Mouse (Mus musculus): ENCODE results near the gene Atad1. TPM values are rescaled to one million over a fixed set of nuclear protein-coding genes. Genes with fewer than 3 reads are reported as not detected.

Atad1 gene
- polyA plus RNA-seq, 1 experiment from 2014 or later: 65.0 TPM

GRCm38 (mm10) chr19:32761162-32761561 lies 21.6 kb upstream of the Atad1 start:
- no peak overlapping the region for H3K9ac ChIP-seq (ENCODE audit: low read length)
- H3K4me3 ChIP-seq (ENCODE audit: control insufficient read depth in 1 of 2, insufficient read depth in 1 of 2, low read depth in 1 of 2, low read length in 2 of 2): no peak overlapping the region
- H3K27me3 ChIP-seq (ENCODE audit: control insufficient read depth, insufficient read depth, low read length): no peaks in the 10 kb centered on the region
- H3K36me3 ChIP-seq (ENCODE audit: control insufficient read depth, insufficient read depth, low read length): peaks cover 12% of the 10 kb centered on the region
- peak overlapping the region; percentile 91; the same call in 1 of the 2 replicates for H3K4me2 ChIP-seq (ENCODE audit: low read length)
- H3K27ac ChIP-seq (replicated peaks in 1 of 2; ENCODE audit: control insufficient read depth in 1 of 2, insufficient read depth in 1 of 2, low read depth in 2 of 2, low read length in 2 of 2): no peak overlapping the region
- WGBS: 73% methylated on average over 4 of the region's 4 CpGs
- no peaks in the 10 kb centered on the region for H3K9me3 ChIP-seq (ENCODE audit: control insufficient read depth, low read length)
- ATAC-seq (ENCODE audit: insufficient number of reproducible peaks, insufficient read depth, low FRiP score, low read depth): no peak
- H3K4me1 ChIP-seq (ENCODE audit: control insufficient read depth in 2 of 2, insufficient read depth in 2 of 2, low read length in 2 of 2): peaks cover 4 to 13% of the 10 kb centered on the region in 2 experiments

GRCm38 (mm10) chr19:32760499-32760898 lies 20.9 kb upstream of the Atad1 start:
- Histone ChIP-seq H3K27me3 (ENCODE audit: control insufficient read depth, insufficient read depth, low read length) (no peaks in the 10 kb centered on the region), H3K9me3 (ENCODE audit: control insufficient read depth, low read length) (no peaks in the 10 kb centered on the region), H3K27ac (replicated peaks in 1 of 2; ENCODE audit: control insufficient read depth in 1 of 2, insufficient read depth in 1 of 2, low read depth in 2 of 2, low read length in 2 of 2) (no peak overlapping the region; a peak in 1 of 4 replicates), H3K4me1 (ENCODE audit: control insufficient read depth in 2 of 2, insufficient read depth in 2 of 2, low read length in 2 of 2) (peaks cover 4 to 9% of the 10 kb centered on the region in 2 experiments), H3K4me2 (ENCODE audit: low read length) (peak overlapping the region; percentile 91), H3K36me3 (ENCODE audit: control insufficient read depth, insufficient read depth, low read length) (peaks cover 9% of the 10 kb centered on the region; the same call in 1 of the 2 replicates), H3K9ac (ENCODE audit: low read length) (peak overlapping the region; percentile 54), H3K4me3 (ENCODE audit: control insufficient read depth in 1 of 2, insufficient read depth in 1 of 2, low read depth in 1 of 2, low read length in 2 of 2) (peak overlapping the region in 1 of 2 experiments; percentile 98; a peak in 3 of 4 replicates)
- WGBS: 45% methylated on average over 6 of the region's 6 CpGs
- no peak for ATAC-seq (ENCODE audit: insufficient number of reproducible peaks, insufficient read depth, low FRiP score, low read depth)

- Histone ChIP-seq H3K9me3 (ENCODE audit: control insufficient read depth, low read length) (no peaks in the 10 kb centered on the region), H3K4me2 (ENCODE audit: low read length) (peak overlapping the region; percentile 91), H3K36me3 (ENCODE audit: control insufficient read depth, insufficient read depth, low read length) (peaks cover 9% of the 10 kb centered on the region; the same call in 1 of the 2 replicates), H3K27me3 (ENCODE audit: control insufficient read depth, insufficient read depth, low read length) (no peaks in the 10 kb centered on the region), H3K27ac (replicated peaks in 1 of 2; ENCODE audit: control insufficient read depth in 1 of 2, insufficient read depth in 1 of 2, low read depth in 2 of 2, low read length in 2 of 2) (no peak overlapping the region), H3K4me1 (ENCODE audit: control insufficient read depth in 2 of 2, insufficient read depth in 2 of 2, low read length in 2 of 2) (peaks cover 4 to 9% of the 10 kb centered on the region in 2 experiments), H3K9ac (ENCODE audit: low read length) (peak overlapping the region; percentile 98), H3K4me3 (ENCODE audit: control insufficient read depth in 1 of 2, insufficient read depth in 1 of 2, low read depth in 1 of 2, low read length in 2 of 2) (peak overlapping the region; percentile 78 to 98; a peak in 3 of 4 replicates)
- no peak for ATAC-seq (ENCODE audit: insufficient number of reproducible peaks, insufficient read depth, low FRiP score, low read depth)
- WGBS: 2% methylated on average over 8 of the region's 8 CpGs
These were observed 19.9 kb upstream of the Atad1 start for GRCm38 (mm10) chr19:32759357-32760024.

GRCm38 (mm10) chr19:32758793-32759161 lies 19.2 kb upstream of the Atad1 start:
- Histone ChIP-seq H3K27ac (replicated peaks in 1 of 2; ENCODE audit: control insufficient read depth in 1 of 2, insufficient read depth in 1 of 2, low read depth in 2 of 2, low read length in 2 of 2) (peak overlapping the region in 1 of 2 experiments; percentile 99; a peak in 1 of 4 replicates), H3K9me3 (ENCODE audit: control insufficient read depth, low read length) (no peaks in the 10 kb centered on the region)
- ATAC-seq (ENCODE audit: insufficient number of reproducible peaks, insufficient read depth, low FRiP score, low read depth): no peak

GRCm38 (mm10) chr19:32757831-32758792 lies 18.5 kb upstream of the Atad1 start:
- peak overlapping the region; percentile 91 for H3K4me2 ChIP-seq (ENCODE audit: low read length)
- peaks cover 4 to 9% of the 10 kb centered on the region in 2 experiments for H3K4me1 ChIP-seq (ENCODE audit: control insufficient read depth in 2 of 2, insufficient read depth in 2 of 2, low read length in 2 of 2)
- H3K27ac ChIP-seq (replicated peaks in 1 of 2; ENCODE audit: control insufficient read depth in 1 of 2, insufficient read depth in 1 of 2, low read depth in 2 of 2, low read length in 2 of 2): peak overlapping the region; percentile 99
- peak overlapping the region; percentile 78 to 98 for H3K4me3 ChIP-seq (ENCODE audit: control insufficient read depth in 1 of 2, insufficient read depth in 1 of 2, low read depth in 1 of 2, low read length in 2 of 2)
- H3K9ac ChIP-seq (ENCODE audit: low read length): peak overlapping the region; percentile 98
- H3K36me3 ChIP-seq (ENCODE audit: control insufficient read depth, insufficient read depth, low read length): peaks cover 3% of the 10 kb centered on the region; the same call in 1 of the 2 replicates
- peak; percentile 22; the same call in 1 of the 2 replicates for ATAC-seq (ENCODE audit: insufficient number of reproducible peaks, insufficient read depth, low FRiP score, low read depth)
- H3K27me3 ChIP-seq (ENCODE audit: control insufficient read depth, insufficient read depth, low read length): peaks cover 3% of the 10 kb centered on the region; the same call in 1 of the 2 replicates
- under 1% methylated on average over 63 of the region's 69 CpGs for WGBS
- no peaks in the 10 kb centered on the region for H3K9me3 ChIP-seq (ENCODE audit: control insufficient read depth, low read length)

More at GRCm38 (mm10) chr19:32758793-32759161, 19.2 kb upstream of the Atad1 start:
- WGBS: 1% methylated on average over 11 of the region's 11 CpGs
- Histone ChIP-seq H3K4me2 (ENCODE audit: low read length) (peak overlapping the region; percentile 91), H3K4me1 (ENCODE audit: control insufficient read depth in 2 of 2, insufficient read depth in 2 of 2, low read length in 2 of 2) (peaks cover 4 to 9% of the 10 kb centered on the region in 2 experiments), H3K4me3 (ENCODE audit: control insufficient read depth in 1 of 2, insufficient read depth in 1 of 2, low read depth in 1 of 2, low read length in 2 of 2) (peak overlapping the region; percentile 78 to 98), H3K9ac (ENCODE audit: low read length) (peak overlapping the region; percentile 98), H3K36me3 (ENCODE audit: control insufficient read depth, insufficient read depth, low read length) (peaks cover 9% of the 10 kb centered on the region; the same call in 1 of the 2 replicates), H3K27me3 (ENCODE audit: control insufficient read depth, insufficient read depth, low read length) (no peaks in the 10 kb centered on the region)

- Histone ChIP-seq H3K4me2 (ENCODE audit: low read length) (peak within 1 kb of the TSS; percentile 91), H3K4me1 (ENCODE audit: control insufficient read depth in 2 of 2, insufficient read depth in 2 of 2, low read length in 2 of 2) (peaks cover 4 to 9% of the 10 kb centered on the region in 2 experiments), H3K36me3 (ENCODE audit: control insufficient read depth, insufficient read depth, low read length) (no peaks in the 10 kb centered on the region), H3K27me3 (ENCODE audit: control insufficient read depth, insufficient read depth, low read length) (peaks cover 4% of the 10 kb centered on the region; the same call in 1 of the 2 replicates), H3K27ac (replicated peaks in 1 of 2; ENCODE audit: control insufficient read depth in 1 of 2, insufficient read depth in 1 of 2, low read depth in 2 of 2, low read length in 2 of 2) (peak within 1 kb of the TSS; percentile 99), H3K4me3 (ENCODE audit: control insufficient read depth in 1 of 2, insufficient read depth in 1 of 2, low read depth in 1 of 2, low read length in 2 of 2) (peak within 1 kb of the TSS; percentile 78 to 98), H3K9me3 (ENCODE audit: control insufficient read depth, low read length) (no peaks in the 10 kb centered on the region), H3K9ac (ENCODE audit: low read length) (peak within 1 kb of the TSS; percentile 98)
- WGBS: under 1% methylated on average over 55 of the region's 77 CpGs
- peak; percentile 94 for ATAC-seq (ENCODE audit: insufficient number of reproducible peaks, insufficient read depth, low FRiP score, low read depth)
These were observed 17.5 kb upstream of the Atad1 start, which contains the start of gene Pten for GRCm38 (mm10) chr19:32756900-32757725. TSS of gene Pten (plus strand) at chr19:32757497.

Measured in heart, embryonic 14.5 days (tissue).